16 mouse cellular contexts compared by ENCODE assay signal in genomic region chr11:86760357-86760756, GRCm38 (mm10).
"Had no signal": no experiment of that assay in that cellular context is flagged by ENCODE, and none has a peak within 500 bp of the region (broad histone marks: within the 10 kb centered on the region; RNA-seq: fewer than 3 reads in every experiment).

No protein-coding gene starts in this region.

- H3K27me3 ChIP-seq: limb, embryonic 13.5 days; neural tube, embryonic 15.5 days; stomach, embryonic 15.5 days had no signal

- H3K36me3 ChIP-seq: limb, embryonic 13.5 days; midbrain, embryonic 10.5 days; neural tube, embryonic 15.5 days; stomach, embryonic 15.5 days had no signal

- H3K4me2 ChIP-seq: limb, embryonic 13.5 days; lung, embryonic 14.5 days; neural tube, embryonic 15.5 days; stomach, embryonic 15.5 days had no signal

- DNase-seq: kidney, adult 18-20 months; kidney, postnatal 10 days; kidney, postnatal 4 days; left cerebral cortex, postnatal 4 days; lung, embryonic 14.5 days; lung, postnatal 10 days; lung, postnatal 4 days; midbrain, embryonic 14.5 days; thymus, postnatal 4 days had no signal

- H3K9ac ChIP-seq: limb, embryonic 13.5 days; liver, embryonic 14.5 days; lung, embryonic 14.5 days; neural tube, embryonic 15.5 days; stomach, embryonic 15.5 days had no signal

- H3K27ac ChIP-seq: limb, embryonic 13.5 days; midbrain, embryonic 10.5 days; neural tube, embryonic 15.5 days; stomach, embryonic 15.5 days had no signal

- H3K4me3 ChIP-seq: layer of hippocampus, adult 2 months; limb, embryonic 13.5 days; midbrain, embryonic 10.5 days; myocyte; neural tube, embryonic 15.5 days; stomach, embryonic 15.5 days had no signal

- H3K9me3 ChIP-seq: limb, embryonic 13.5 days; midbrain, embryonic 10.5 days; neural tube, embryonic 15.5 days; stomach, embryonic 15.5 days had no signal
